Mouse (Mus musculus) cortical plate, adult 2 months (tissue): ENCODE measurements at regions not wholly inside any gene's neighbourhood (a gene's known extent, or its start where the extent isn't known, plus 50 kb on each side); places are given as distances from the start of the nearest gene placed in this dataset.

Experiments used
- CTCF ChIP-seq: fragments of 200-500 bp; IDR thresholded peaks from 2 replicates; pipeline ENCODE4 v1.5.1; 2011; ENCODE audit warnings: mild to moderate bottlenecking, control low read depth, low read length; ENCODE audit not compliant: insufficient read depth; ENCODE audit errors: extremely low read depth
- POLR2A ChIP-seq: fragments of 200-500 bp; IDR thresholded peaks from 2 replicates; pipeline ENCODE4 v1.6.1; 2011; ENCODE audit warnings: mild to moderate bottlenecking, low read length, control low read depth; ENCODE audit not compliant: insufficient read depth; ENCODE audit errors: extremely low read depth

DNA sequence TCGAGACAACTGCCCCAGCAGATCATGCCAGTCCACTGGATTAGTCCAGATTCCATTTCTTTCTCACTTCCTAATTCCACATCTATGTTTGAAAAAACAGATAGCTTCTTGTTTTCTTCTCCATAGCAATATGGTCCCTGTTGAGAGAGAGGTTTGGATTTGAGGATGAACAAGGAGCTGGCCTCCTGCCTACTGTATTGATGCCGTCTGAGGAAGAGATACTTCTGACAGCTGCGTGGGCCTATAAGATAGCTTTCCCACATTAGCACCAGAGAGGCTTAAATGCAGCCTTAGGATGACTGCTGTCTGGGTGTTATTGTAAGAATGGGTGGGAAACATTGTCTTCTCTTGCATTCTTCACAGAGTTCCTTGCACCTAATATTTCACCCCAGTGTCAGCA, 128.9 kb downstream of the Rps24 start:
- no peak for TF ChIP-seq POLR2A
- no peak for TF ChIP-seq CTCF
